Mouse (Mus musculus) layer of hippocampus, postnatal 14 days (tissue): ENCODE measurements at regions not wholly inside any gene's neighbourhood (a gene's known extent, or its start where the extent isn't known, plus 50 kb on each side); places are given as distances from the start of the nearest gene placed in this dataset.
A peak's percentile ranks its signal among the peaks of the same experiment; 100 is the strongest.

Experiments used
- DNase-seq, 2 experiments: peaks; one replicate each; pipeline ENCODE4 v3.0.0; 2021 to 2022; ENCODE audit warnings: low spot score in 2 of 2, mixed read lengths in 1 of 2

GRCm38 (mm10) chr8:36361818-36362217, 596.2 kb downstream of the Gm19410 start:
- DNase-seq, result no peak

GRCm38 (mm10) chr8:36363291-36363690, 597.7 kb downstream of the Gm19410 start:
- DNase-seq, result no peak

GRCm38 (mm10) chr8:36364567-36365231, 599.1 kb downstream of the Gm19410 start:
- peak in 1 of 2 experiments; percentile 43 for DNase-seq

- DNase-seq, result no peak
These were observed 600.4 kb downstream of the Gm19410 start for GRCm38 (mm10) chr8:36365945-36366344.

- DNase-seq, result no peak
These were observed 611.2 kb downstream of the Gm19410 start for GRCm38 (mm10) chr8:36376579-36377350.

GRCm38 (mm10) chr8:36394487-36394886, 598.9 kb upstream of the AI429214 start:
- DNase-seq, result no peak

GRCm38 (mm10) chr8:36396493-36396892, 596.9 kb upstream of the AI429214 start:
- DNase-seq, result no peak

- peak in 1 of 2 experiments; percentile 7 for DNase-seq
These were observed 586.7 kb upstream of the AI429214 start for GRCm38 (mm10) chr8:36406706-36407105.
